Mouse (Mus musculus) liver, adult 2 months (tissue): ENCODE data around the gene Armc6.
A peak's percentile ranks its signal among the peaks of the same experiment; 100 is the strongest.

Experiments used
- CTCF ChIP-seq: fragments of 200-500 bp; IDR thresholded peaks from 2 replicates; pipeline ENCODE4 v1.5.1; 2011; ENCODE audit warnings: low read depth, low read length, control low read depth
- POLR2A ChIP-seq: fragments of 200-500 bp; IDR thresholded peaks from 2 replicates; pipeline ENCODE4 v1.6.1; 2011; ENCODE audit warnings: low read length, control low read depth; ENCODE audit not compliant: insufficient read depth; ENCODE audit errors: extremely low read depth

DNA sequence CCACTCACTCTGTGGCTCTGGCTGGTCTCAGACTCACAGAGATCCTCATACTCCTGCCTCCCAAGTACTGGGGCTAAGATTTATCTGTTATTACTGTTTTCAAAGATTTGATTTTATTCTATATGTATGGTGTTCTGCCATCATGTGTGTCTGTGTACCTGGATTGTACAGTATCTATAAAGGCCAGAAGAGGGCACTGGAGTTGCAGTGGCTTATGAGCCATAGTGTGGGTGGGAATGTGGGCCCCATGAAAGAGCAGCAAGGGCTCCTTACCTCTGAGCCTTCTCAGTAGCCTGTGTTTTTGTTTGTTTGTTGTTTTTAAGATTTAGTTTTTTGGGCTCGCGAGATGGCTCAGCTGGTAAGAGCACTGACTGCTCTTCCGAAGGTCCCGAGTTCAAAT lies 55.2 kb downstream of the Armc6 start:
- TF ChIP-seq CTCF = peak; percentile 27; the same call in 1 of the 2 replicates
- no peak for TF ChIP-seq POLR2A
